Comparison of ENCODE assay signal across 8 mouse cellular contexts in genomic region chr2:165503259-165504203, GRCm38 (mm10). TPM values are rescaled to one million over a fixed set of nuclear protein-coding genes. Genes with fewer than 3 reads are reported as not detected.
DNase-seq lines count a peak whose midpoint lies in the region; ATAC-seq and TF ChIP-seq lines count a peak whose summit lies in the region.

Gene Slc2a10 (plus strand): TSS chr2:165503787.

- peak within 1 kb of the TSS; percentile 54 for H3K4me2 ChIP-seq in hindbrain, embryonic 16.5 days (ENCODE audit: low read length)
- H3K4me2 ChIP-seq in liver, postnatal 0 days (ENCODE audit: low read depth, low read length), result peak within 1 kb of the TSS; percentile 66

- TF ChIP-seq EP300 in liver, postnatal 0 days (IDR thresholded peaks at IDR 0.05; ENCODE audit: low read depth), result no peak

- peak within 1 kb of the TSS; percentile 56 for H3K9ac ChIP-seq in hindbrain, embryonic 16.5 days (ENCODE audit: low read depth, low read length)
- H3K9ac ChIP-seq in liver, postnatal 0 days (replicated peaks), result no peak within 1 kb of the TSS

- TF ChIP-seq CTCF in E14TG2a.4 (conservative IDR thresholded peaks at IDR 0.05; ENCODE audit: low read length), result no peak
- no peak for TF ChIP-seq CTCF in brain, embryonic 14.5 days (IDR thresholded peaks at IDR 0.05; ENCODE audit: borderline replicate concordance, extremely low read depth, insufficient read depth, insufficient read length)
- no peak for TF ChIP-seq CTCF in liver, postnatal 0 days (IDR thresholded peaks at IDR 0.05; ENCODE audit: low read depth)

- intact Hi-C loops in gastrocnemius, postnatal 36 days (cut with DNase I), result no loop called here
- intact Hi-C loops in left cerebral cortex, postnatal 36 days (cut with DNase I), result no loop called here

- H3K27me3 ChIP-seq in E14TG2a.4 (ENCODE audit: insufficient read depth, low read length), result peaks cover 74% of the 10 kb centered on the region
- H3K27me3 ChIP-seq in hindbrain, embryonic 16.5 days (replicated peaks; ENCODE audit: control insufficient read depth, insufficient read depth, low read length), result no peaks in the 10 kb centered on the region; the same call in 1 of the 2 replicates
- H3K27me3 ChIP-seq in liver, postnatal 0 days (ENCODE audit: insufficient read depth, low read length), result no peaks in the 10 kb centered on the region

- H3K9me3 ChIP-seq in E14TG2a.4 (ENCODE audit: low read length), result no peaks in the 10 kb centered on the region
- H3K9me3 ChIP-seq in hindbrain, embryonic 16.5 days (ENCODE audit: control insufficient read depth, low read length), result no peaks in the 10 kb centered on the region
- H3K9me3 ChIP-seq in liver, postnatal 0 days (ENCODE audit: low read length), result no peaks in the 10 kb centered on the region

- 4% methylated on average over 29 of the region's 32 CpGs for WGBS in hindbrain, embryonic 16.5 days
- 8% methylated on average over 27 of the region's 32 CpGs for WGBS in liver, postnatal 0 days (ENCODE audit: insufficient replicate concordance)

- TF ChIP-seq POLR2A in brain, embryonic 14.5 days (IDR thresholded peaks at IDR 0.05; ENCODE audit: borderline replicate concordance, extremely low read depth, insufficient read depth, insufficient read length, poor library complexity, severe bottlenecking), result no peak

- no peaks in the 10 kb centered on the region for H3K36me3 ChIP-seq in E14TG2a.4 (ENCODE audit: insufficient read depth, low read length)
- no peaks in the 10 kb centered on the region for H3K36me3 ChIP-seq in hindbrain, embryonic 16.5 days (ENCODE audit: control insufficient read depth, insufficient read depth, low read length)
- H3K36me3 ChIP-seq in liver, postnatal 0 days (replicated peaks; ENCODE audit: insufficient read depth, low read length), result no peaks in the 10 kb centered on the region

- peak; percentile 83 for ATAC-seq in hindbrain, embryonic 16.5 days
- peak; percentile 23; the same call in 1 of the 2 replicates for ATAC-seq in liver, postnatal 0 days
- ATAC-seq in erythroid progenitor cell, adult 5-6 weeks (replicated peaks; ENCODE audit: low FRiP score, poor library complexity, severe bottlenecking), result no peak

- H3K4me3 ChIP-seq in E14TG2a.4 (replicated peaks; ENCODE audit: low read length), result peak within 1 kb of the TSS; percentile 69
- peak within 1 kb of the TSS; percentile 34 for H3K4me3 ChIP-seq in hindbrain, embryonic 16.5 days (ENCODE audit: low read length)
- H3K4me3 ChIP-seq in liver, postnatal 0 days (ENCODE audit: low read depth, low read length), result peak within 1 kb of the TSS; percentile 32

- peak within 1 kb of the TSS; percentile 51; the same call in 1 of the 2 replicates for H3K27ac ChIP-seq in hindbrain, embryonic 16.5 days (ENCODE audit: low read depth, low read length)
- no peak within 1 kb of the TSS for H3K27ac ChIP-seq in liver, postnatal 0 days (ENCODE audit: low read depth)

- peak; percentile 79 for DNase-seq in brain, embryonic 14.5 days (ENCODE audit: low read depth)
- DNase-seq in gastrocnemius, postnatal 36 days, result peak; percentile 58 to 60
- peak; percentile 27 for DNase-seq in liver, postnatal 0 days
- DNase-seq in ovary, adult 18-20 months (ENCODE audit: low spot score), result peak; percentile 15
- DNase-seq in left cerebral cortex, postnatal 36 days (ENCODE audit: low spot score in 2 of 2), result no peak

- peaks cover 16% of the 10 kb centered on the region; the same call in 1 of the 2 replicates for H3K4me1 ChIP-seq in E14TG2a.4 (replicated peaks; ENCODE audit: low read depth, low read length)
- peaks cover 10% of the 10 kb centered on the region for H3K4me1 ChIP-seq in hindbrain, embryonic 16.5 days (ENCODE audit: control insufficient read depth, insufficient read depth, low read depth, low read length)
- H3K4me1 ChIP-seq in liver, postnatal 0 days (ENCODE audit: insufficient read depth), result no peaks in the 10 kb centered on the region

RNA-seq across cellular contexts. Expression of gene Slc2a10, which starts in this region (rescaled TPM):
- polyA plus RNA-seq in brain, embryonic 14.5 days (2012; rRNA removed), result 2.4 and 3.2 TPM in 2 replicates
- 1 to 10 TPM; 1.3 to 1.4 TPM for total RNA-seq in gastrocnemius, postnatal 36 days (2021)
- polyA plus RNA-seq in hindbrain, embryonic 16.5 days (2015; fragmentation: Nextera tagmentation; extraction: Ambion mirVana), result 3.0 and 3.3 TPM in 2 replicates
- 0.13 and 0.34 TPM in 2 replicates for polyA plus RNA-seq in liver, postnatal 0 days (2015; fragmentation: Nextera tagmentation; extraction: Ambion mirVana)
- total RNA-seq in erythroid progenitor cell, adult 5-6 weeks (2015; ENCODE audit: low replicate concordance), result not detected in 2 replicates
- not detected in 2 replicates for total RNA-seq in erythroid progenitor cell, adult 5-6 weeks (2017; ENCODE audit: low replicate concordance)
- under 1 TPM; 0.54 to 0.88 TPM for total RNA-seq in left cerebral cortex, postnatal 36 days (2021)

Comparison
In these comparisons a context has a peak if more than half of its experiments do, and no peak if none do; other contexts are left out.
1. Peak in DNase-seq, ATAC-seq, H3K4me3 ChIP-seq and H3K4me2 ChIP-seq in liver, postnatal 0 days; RNA of the gene not detected or under 1 TPM.
2. DNase-seq: peak in brain, embryonic 14.5 days (single experiment), gastrocnemius, postnatal 36 days (2 of 2) and ovary, adult 18-20 months (single experiment); none in left cerebral cortex, postnatal 36 days (0 of 2).
3. Peak in every context shown above with its lines, with median percentiles within 50 percentile points of each other: H3K4me3 ChIP-seq.